10 mouse cellular contexts compared by ENCODE assay signal in the genomic region with DNA sequence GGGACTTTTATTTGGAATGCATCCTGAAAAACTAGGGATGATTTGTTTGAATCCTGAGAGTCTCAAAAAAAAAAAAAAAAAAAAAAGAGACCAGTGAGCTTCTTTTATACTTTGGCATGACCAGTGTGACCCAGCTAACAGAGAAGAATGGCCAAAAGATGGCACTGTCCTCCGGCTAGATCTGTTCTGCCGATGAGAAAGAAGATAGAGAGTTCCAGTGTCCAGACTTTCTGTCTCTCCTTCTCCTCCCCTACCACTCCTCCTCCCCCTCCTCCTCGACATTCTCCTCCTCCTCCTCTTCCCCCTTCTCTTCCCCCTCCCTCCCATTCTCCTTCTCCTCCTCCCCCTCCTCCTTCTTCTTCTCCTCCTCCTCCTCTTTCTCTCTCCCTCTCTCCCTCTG.
DNase-seq lines count a peak whose midpoint lies in the region; ATAC-seq and TF ChIP-seq lines count a peak whose summit lies in the region.
"Had no signal": no experiment of that assay in that cellular context is flagged by ENCODE, and none has a peak within 500 bp of the region (broad histone marks: within the 10 kb centered on the region; RNA-seq: fewer than 3 reads in every experiment).

No protein-coding gene starts in this region.

- no peaks in the 10 kb centered on the region for H3K27me3 ChIP-seq in liver, adult 2 months (ENCODE audit: control insufficient read depth, insufficient read depth, low read length)
- no peaks in the 10 kb centered on the region for H3K27me3 ChIP-seq in liver, postnatal 0 days (ENCODE audit: insufficient read depth, low read length)
- H3K27me3 ChIP-seq: megakaryocyte, embryonic 14.5 days had no signal

- H3K36me3 ChIP-seq in liver, adult 2 months (ENCODE audit: control insufficient read depth, insufficient read depth, low read length): no peaks in the 10 kb centered on the region
- H3K36me3 ChIP-seq in liver, postnatal 0 days (replicated peaks; ENCODE audit: insufficient read depth, low read length): no peaks in the 10 kb centered on the region

- no peaks in the 10 kb centered on the region for H3K79me2 ChIP-seq in liver, adult 2 months (ENCODE audit: control insufficient read depth, insufficient read depth, low read length)

- no peak for DNase-seq in cerebellum, postnatal 4 days (ENCODE audit: low spot score in 2 of 2)
- peak; percentile 16 for DNase-seq in liver, adult 2 months (ENCODE audit: extremely low read depth, low read depth, low spot score)
- DNase-seq in liver, postnatal 0 days: no peak
- DNase-seq in embryo, embryonic 10 days (ENCODE audit: low spot score): peak; percentile 51
- DNase-seq in retina, postnatal 1 day: peak; percentile 61
- DNase-seq in adrenal gland, adult 8-10 months: no peak
- no peak for DNase-seq in ovary, postnatal 10 days (ENCODE audit: low spot score)
- DNase-seq: right cerebral cortex, adult 18-20 months had no signal

- no peak overlapping the region for H3K9ac ChIP-seq in liver, adult 2 months (ENCODE audit: low read depth, low read length)
- no peak overlapping the region for H3K9ac ChIP-seq in liver, postnatal 0 days (replicated peaks)

- ATAC-seq in cerebellum, adult (ENCODE audit: insufficient number of reproducible peaks, low FRiP score, low TSS enrichment): 0 out of 2 replicates have a peak, but pooled peaks have one; percentile 76
- ATAC-seq in liver, postnatal 0 days: no peak

- H3K4me2 ChIP-seq in liver, postnatal 0 days (ENCODE audit: low read depth, low read length): no peak overlapping the region

- no peak for TF ChIP-seq POLR2A in liver, adult 2 months (IDR thresholded peaks at IDR 0.05; ENCODE audit: extremely low read depth, insufficient read depth, low read length)

- whole genome bisulfite sequencing in liver, adult 2 months: 30% methylated on average over 3 of the region's 3 CpGs
- 29% methylated on average over 3 of the region's 3 CpGs for WGBS in liver, postnatal 0 days (ENCODE audit: insufficient replicate concordance)

- no peak overlapping the region for H3K27ac ChIP-seq in liver, adult 2 months (replicated peaks; ENCODE audit: insufficient read depth, low read depth, low read length)
- H3K27ac ChIP-seq in liver, postnatal 0 days (ENCODE audit: low read depth): no peak overlapping the region

- no peak for TF ChIP-seq CTCF in liver, adult 2 months (IDR thresholded peaks at IDR 0.05; ENCODE audit: low read depth, low read length)
- no peak for TF ChIP-seq CTCF in liver, postnatal 0 days (IDR thresholded peaks at IDR 0.05; ENCODE audit: low read depth)

- TF ChIP-seq EP300 in liver, postnatal 0 days (IDR thresholded peaks at IDR 0.05; ENCODE audit: low read depth): no peak

- no peak overlapping the region for H3K4me3 ChIP-seq in liver, adult 2 months (ENCODE audit: insufficient read depth, low read depth, low read length)
- H3K4me3 ChIP-seq in liver, postnatal 0 days (ENCODE audit: low read depth, low read length): no peak overlapping the region
- H3K4me3 ChIP-seq: megakaryocyte, embryonic 14.5 days had no signal

- no peaks in the 10 kb centered on the region for H3K9me3 ChIP-seq in liver, postnatal 0 days (ENCODE audit: low read length)

- no peaks in the 10 kb centered on the region for H3K4me1 ChIP-seq in liver, adult 2 months (ENCODE audit: control insufficient read depth, insufficient read depth, low read length)
- no peaks in the 10 kb centered on the region for H3K4me1 ChIP-seq in liver, postnatal 0 days (ENCODE audit: insufficient read depth)
- H3K4me1 ChIP-seq: megakaryocyte, embryonic 14.5 days had no signal

Comparison
In these comparisons a context has a peak if more than half of its experiments do, and no peak if none do; other contexts are left out.
1. DNase-seq: peak in liver, adult 2 months (single experiment), embryo, embryonic 10 days (single experiment) and retina, postnatal 1 day (single experiment); none in cerebellum, postnatal 4 days (0 of 2), liver, postnatal 0 days (single experiment), adrenal gland, adult 8-10 months (single experiment) and ovary, postnatal 10 days (single experiment).